Mouse (Mus musculus): Measurements from ENCODE around the gene Exog.

GRCm38 (mm10) chr9:119426483-119426882 lies 18.3 kb upstream of the Exog start:
- TF ChIP-seq EP300 (IDR thresholded peaks at IDR 0.05) (no peak), CTCF (IDR thresholded peaks at IDR 0.05) (no peak)
